In genomic region chr1:166008634-166009350, GRCm38 (mm10) we compare ENCODE assay signal across 16 mouse cellular contexts.
"Had no signal": no experiment of that assay in that cellular context is flagged by ENCODE, and none has a peak within 500 bp of the region (broad histone marks: within the 10 kb centered on the region; RNA-seq: fewer than 3 reads in every experiment).

No protein-coding gene starts in this region.

- H3K9ac ChIP-seq: liver, embryonic 13.5 days had no signal

- DNase-seq: kidney, adult 2 months; kidney, postnatal 36 days; layer of hippocampus, postnatal 36 days; liver, embryonic 13.5 days; lung, adult 2 months; lung, postnatal 14 days; midbrain, embryonic 14.5 days; right cerebral cortex, adult 18-20 months; right cerebral cortex, postnatal 14 days; right cerebral cortex, postnatal 4 days; thymus, adult 18-20 months; thymus, postnatal 36 days had no signal

- H3K4me1 ChIP-seq: liver, embryonic 13.5 days had no signal

- H3K27me3 ChIP-seq: liver, embryonic 13.5 days had no signal

- H3K4me2 ChIP-seq: liver, embryonic 13.5 days had no signal

- H3K9me3 ChIP-seq: liver, embryonic 13.5 days had no signal

- H3K27ac ChIP-seq: kidney, postnatal 0 days; left cerebral cortex, adult 2 months; liver, embryonic 13.5 days; macrophage; stomach, postnatal 0 days had no signal

- H3K4me3 ChIP-seq: left cerebral cortex, adult 2 months; liver, embryonic 13.5 days had no signal

- H3K36me3 ChIP-seq: liver, embryonic 13.5 days had no signal
